Mouse (Mus musculus) embryonic facial prominence, embryonic 11.5 days (tissue): ENCODE results near the gene Ier5. TPM values are rescaled to one million over a fixed set of nuclear protein-coding genes. Genes with fewer than 3 reads are reported as not detected.

Experiments
- ATAC-seq: fragments of 200-750 bp; cut with Nextera tagmentation; replicated peaks from 2 replicates; pipeline ENCODE4 v1.8.0; 2017; ENCODE audit warnings: low read depth; ENCODE audit not compliant: insufficient number of reproducible peaks, low FRiP score, low TSS enrichment
- DNase-seq: peaks from one replicate; pipeline ENCODE4 v3.0.0-alpha.2; 2015; ENCODE audit warnings: low spot score
- H3K27ac ChIP-seq: fragments of 300-500 bp; sonication (generic); replicated peaks from 2 replicates; pipeline ENCODE4 v1.5.1; 2014; ENCODE audit warnings: mild to moderate bottlenecking, low read depth, low read length, control low read depth
- H3K27me3 ChIP-seq: fragments of 300-500 bp; sonication (generic); 2 replicates; pipeline ENCODE4 v1.6.1; 2014; ENCODE audit warnings: mild to moderate bottlenecking, low read length, moderate library complexity, mixed read lengths; ENCODE audit not compliant: control insufficient read depth, insufficient read depth
- H3K36me3 ChIP-seq: fragments of 300-500 bp; sonication (generic); replicated peaks from 2 replicates; pipeline ENCODE4 v1.6.1; 2014; ENCODE audit warnings: low read depth, mild to moderate bottlenecking, low read length, moderate library complexity, mixed read lengths; ENCODE audit not compliant: control insufficient read depth, insufficient read depth
- H3K4me1 ChIP-seq: fragments of 300-500 bp; sonication (generic); 2 replicates; pipeline ENCODE4 v1.6.1; 2014; ENCODE audit warnings: low read length, mixed read lengths; ENCODE audit not compliant: control insufficient read depth, insufficient read depth
- H3K4me2 ChIP-seq: fragments of 300-500 bp; sonication (generic); 2 replicates; pipeline ENCODE4 v1.6.1; 2014; ENCODE audit warnings: low read depth, mild to moderate bottlenecking, control low read depth, low read length, moderate library complexity
- H3K4me3 ChIP-seq: fragments of 300-500 bp; sonication (generic); 2 replicates; pipeline ENCODE4 v1.5.1; 2014; ENCODE audit warnings: low read depth, low read length, control low read depth
- H3K9ac ChIP-seq: fragments of 300-500 bp; sonication (generic); replicated peaks from 2 replicates; pipeline ENCODE4 v1.6.1; 2014; ENCODE audit warnings: mild to moderate bottlenecking, control low read depth, low read length
- H3K9me3 ChIP-seq: fragments of 300-500 bp; sonication (generic); replicated peaks from 2 replicates; pipeline ENCODE4 v1.6.1; 2016; ENCODE audit warnings: mild to moderate bottlenecking, low read length, inconsistent platforms, mixed read lengths; ENCODE audit not compliant: control insufficient read depth
- WGBS: fragments of 180-500 bp; shearing (Covaris S2); extraction: QIAGEN DNeasy Blood & Tissue Kit; methylation state at CpG from one replicate; pipeline ENCODE4 v1.1.7; 2014; 5-methylcytosine and 5-hydroxymethylcytosine counted together
- polyA plus RNA-seq: library from polyadenylated mRNA; unstranded; fragments of >200 nt; fragmentation: Nextera tagmentation; extraction: Ambion mirVana; gene quantifications from 2 replicates; pipeline ENCODE4 v1.2.1, GENCODE M21; 2014

Gene Ier5
- polyA plus RNA-seq, 1 experiment from 2014 or later = 19.0 TPM

DNA sequence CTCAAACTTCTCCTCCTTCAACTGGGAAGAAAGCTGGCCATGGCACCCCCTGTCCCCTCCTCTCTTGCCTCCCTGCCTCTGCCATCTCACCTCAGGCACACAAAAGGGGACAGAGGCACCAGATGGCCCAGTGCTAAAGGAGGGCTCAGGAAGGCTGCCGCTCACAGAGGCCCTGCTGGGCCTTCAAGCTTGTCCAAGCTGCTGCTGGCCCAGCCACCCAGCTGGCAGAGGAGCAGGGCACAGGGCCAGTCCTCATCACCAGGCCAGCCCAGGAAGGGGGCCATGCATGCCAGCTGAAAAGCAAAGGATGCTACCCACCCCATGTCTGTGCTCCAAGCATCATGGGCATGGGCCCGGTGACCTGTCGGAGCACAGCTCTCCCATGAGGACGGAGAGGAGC lies 36.5 kb downstream of the Ier5 start:
- Histone ChIP-seq H3K27ac (no peak overlapping the region), H3K9ac (no peak overlapping the region)

GRCm38 (mm10) chr1:155062057-155062456 lies 37.4 kb downstream of the Ier5 start:
- Histone ChIP-seq H3K36me3 (no peaks in the 10 kb centered on the region), H3K9ac (no peak overlapping the region), H3K27ac (no peak overlapping the region), H3K4me3 (no peak overlapping the region), H3K4me2 (no peak overlapping the region), H3K27me3 (no peaks in the 10 kb centered on the region), H3K4me1 (no peaks in the 10 kb centered on the region), H3K9me3 (no peaks in the 10 kb centered on the region)
- DNase-seq (no peak), ATAC-seq (no peak)
- 89% methylated on average over 7 of the region's 7 CpGs for WGBS

More for the DNA sequence above, 36.5 kb downstream of the Ier5 start:
- no peaks in the 10 kb centered on the region for H3K9me3 ChIP-seq
- 90% methylated on average over 4 of the region's 4 CpGs for whole genome bisulfite sequencing
- no peak for ATAC-seq
- no peak overlapping the region for H3K4me2 ChIP-seq
- H3K4me3 ChIP-seq = no peak overlapping the region
- H3K4me1 ChIP-seq = no peaks in the 10 kb centered on the region
- DNase-seq = no peak
- H3K36me3 ChIP-seq = no peaks in the 10 kb centered on the region
- no peaks in the 10 kb centered on the region for H3K27me3 ChIP-seq

DNA sequence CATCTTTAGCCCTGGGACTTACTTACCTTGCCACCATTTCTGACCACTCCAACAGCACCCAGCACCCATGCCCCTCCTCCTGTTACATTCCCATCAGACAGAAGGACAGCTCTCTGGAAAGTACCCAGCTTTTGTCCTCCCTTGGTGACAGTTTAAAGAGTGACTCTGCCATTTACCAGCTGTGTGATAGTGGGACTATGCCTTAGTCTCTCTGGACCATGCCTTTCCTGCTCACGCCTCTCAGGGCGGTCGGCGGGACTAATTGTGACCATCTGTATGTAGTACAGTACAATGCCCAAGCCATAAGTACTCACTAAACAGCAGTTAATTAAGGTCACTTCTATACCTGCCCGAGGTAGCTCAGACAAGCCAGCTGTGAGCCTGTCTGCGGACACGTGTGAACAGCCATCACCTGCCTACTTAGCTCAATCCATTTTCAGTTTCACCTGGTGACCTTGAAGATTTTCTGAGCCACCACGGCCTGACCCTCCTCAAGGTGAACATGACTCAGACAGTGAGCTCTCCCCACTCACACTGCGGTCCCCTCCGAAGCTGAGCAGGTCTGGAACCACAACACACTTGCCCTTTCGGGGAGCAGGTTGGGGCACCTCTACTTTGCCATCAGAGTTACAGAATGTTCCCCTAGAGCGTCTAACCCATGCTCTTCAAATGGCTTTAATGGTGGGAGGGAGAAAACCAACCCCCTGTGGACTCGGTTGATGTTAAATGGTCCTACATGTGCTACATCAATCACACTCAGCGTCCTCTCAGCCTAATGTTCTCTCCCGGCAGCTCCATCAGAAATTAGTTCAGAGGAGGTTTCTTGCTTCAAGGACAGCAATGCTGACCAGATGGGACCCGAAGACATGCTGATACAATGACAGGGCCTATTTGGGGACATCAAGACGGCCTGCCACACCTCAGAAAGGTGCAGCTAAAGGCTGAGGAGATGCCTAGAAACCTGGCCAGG lies 38.3 kb downstream of the Ier5 start:
- DNase-seq (no peak), ATAC-seq (no peak)
- 63% methylated on average over 17 of the region's 17 CpGs for WGBS
- no peak overlapping the region for H3K4me3 ChIP-seq
- no peaks in the 10 kb centered on the region for H3K9me3 ChIP-seq
- H3K4me2 ChIP-seq = no peak overlapping the region
- no peaks in the 10 kb centered on the region for H3K4me1 ChIP-seq
- no peak overlapping the region for H3K9ac ChIP-seq
- no peak overlapping the region for H3K27ac ChIP-seq
- no peaks in the 10 kb centered on the region for H3K27me3 ChIP-seq
- H3K36me3 ChIP-seq = no peaks in the 10 kb centered on the region

DNA sequence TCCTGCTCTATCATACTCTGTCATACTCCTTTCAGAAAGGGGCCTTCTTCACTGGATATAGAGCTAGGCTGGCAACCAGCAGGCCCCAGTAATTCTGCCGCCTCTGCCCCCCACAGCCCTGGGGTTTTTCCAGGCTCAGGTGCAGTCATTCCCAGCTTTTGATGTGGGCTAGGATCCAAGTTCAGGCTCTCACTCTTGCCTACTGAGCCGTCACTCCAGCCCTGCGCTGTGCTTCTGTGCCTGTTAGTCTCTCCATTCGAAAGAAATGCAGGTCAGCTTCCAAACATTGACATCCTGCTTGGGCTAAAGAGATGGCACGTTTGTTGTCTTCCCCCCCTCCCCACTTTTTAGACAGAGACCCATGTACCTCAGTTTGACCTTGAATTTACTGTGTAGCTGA lies 39.2 kb downstream of the Ier5 start:
- H3K9me3 ChIP-seq = no peaks in the 10 kb centered on the region
- DNase-seq = no peak
- H3K4me2 ChIP-seq = no peak overlapping the region
- H3K4me1 ChIP-seq = no peaks in the 10 kb centered on the region
- H3K9ac ChIP-seq = no peak overlapping the region
- 67% methylated on average over 5 of the region's 5 CpGs for WGBS
- no peak for ATAC-seq
- no peak overlapping the region for H3K4me3 ChIP-seq
- H3K27me3 ChIP-seq = no peaks in the 10 kb centered on the region
- H3K27ac ChIP-seq = no peak overlapping the region
- H3K36me3 ChIP-seq = no peaks in the 10 kb centered on the region

DNA sequence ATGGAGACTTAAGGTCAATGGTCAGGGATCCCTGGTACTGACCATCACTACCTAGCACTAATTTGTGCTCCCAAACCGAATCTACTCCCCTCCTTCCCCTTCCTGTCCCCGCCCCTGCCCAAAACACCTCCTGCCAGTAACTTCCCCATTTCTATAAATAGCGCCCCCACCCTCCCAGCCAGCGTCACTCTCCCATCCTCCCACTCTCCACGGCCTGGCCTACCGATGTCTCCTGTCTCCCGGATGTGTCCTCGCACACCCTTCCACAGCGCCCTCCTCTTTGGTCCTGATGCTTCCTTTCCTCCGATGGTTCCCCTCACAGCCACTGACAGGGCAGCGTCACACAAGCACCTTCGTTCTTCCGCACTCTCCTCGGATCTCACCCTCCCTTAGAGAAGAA lies 39.9 kb downstream of the Ier5 start:
- Histone ChIP-seq H3K4me1 (no peaks in the 10 kb centered on the region), H3K27ac (no peak overlapping the region), H3K9ac (no peak overlapping the region), H3K4me3 (no peak overlapping the region), H3K9me3 (no peaks in the 10 kb centered on the region), H3K4me2 (no peak overlapping the region), H3K27me3 (no peaks in the 10 kb centered on the region), H3K36me3 (no peaks in the 10 kb centered on the region)
- DNase-seq (no peak), ATAC-seq (no peak)
- 22% methylated on average over 14 of the region's 14 CpGs for WGBS

GRCm38 (mm10) chr1:155058099-155059012 lies 41.1 kb downstream of the Ier5 start:
- WGBS = 66% methylated on average over 6 of the region's 6 CpGs
- ATAC-seq (no peak), DNase-seq (no peak)
- Histone ChIP-seq H3K27ac (no peak overlapping the region), H3K27me3 (no peaks in the 10 kb centered on the region), H3K36me3 (no peaks in the 10 kb centered on the region), H3K9me3 (no peaks in the 10 kb centered on the region), H3K4me1 (no peaks in the 10 kb centered on the region), H3K9ac (no peak overlapping the region), H3K4me3 (no peak overlapping the region), H3K4me2 (no peak overlapping the region)

- no peak for DNase-seq
- Histone ChIP-seq H3K27me3 (no peaks in the 10 kb centered on the region), H3K4me2 (no peak overlapping the region), H3K36me3 (no peaks in the 10 kb centered on the region), H3K27ac (no peak overlapping the region), H3K9ac (no peak overlapping the region), H3K4me3 (no peak overlapping the region), H3K9me3 (no peaks in the 10 kb centered on the region), H3K4me1 (no peaks in the 10 kb centered on the region)
- ATAC-seq = no peak
- WGBS = 97% methylated on average over 1 of the region's 1 CpGs
Measured at GRCm38 (mm10) chr1:155056166-155056565, 43.3 kb downstream of the Ier5 start.
